Mouse (Mus musculus): Measurements from ENCODE around the gene Plac9a.
A peak's percentile ranks its signal among the peaks of the same experiment; 100 is the strongest.

GRCm38 (mm10) chr14:25841991-25842687 is 60.8 kb downstream of the Plac9a start, which contains the start of gene Anxa11:
- no peak for TF ChIP-seq CTCF (IDR thresholded peaks at IDR 0.05)
- peak; percentile 88 for TF ChIP-seq POLR2A (IDR thresholded peaks at IDR 0.05; ENCODE audit: insufficient read depth, low read depth, low read length)
- no peak for TF ChIP-seq EP300 (IDR thresholded peaks at IDR 0.05; ENCODE audit: insufficient read depth, low read depth, low read length)

Measured in heart, adult 2 months (tissue).